Mouse (Mus musculus): Measurements from ENCODE around the gene Khdrbs1.

DNA sequence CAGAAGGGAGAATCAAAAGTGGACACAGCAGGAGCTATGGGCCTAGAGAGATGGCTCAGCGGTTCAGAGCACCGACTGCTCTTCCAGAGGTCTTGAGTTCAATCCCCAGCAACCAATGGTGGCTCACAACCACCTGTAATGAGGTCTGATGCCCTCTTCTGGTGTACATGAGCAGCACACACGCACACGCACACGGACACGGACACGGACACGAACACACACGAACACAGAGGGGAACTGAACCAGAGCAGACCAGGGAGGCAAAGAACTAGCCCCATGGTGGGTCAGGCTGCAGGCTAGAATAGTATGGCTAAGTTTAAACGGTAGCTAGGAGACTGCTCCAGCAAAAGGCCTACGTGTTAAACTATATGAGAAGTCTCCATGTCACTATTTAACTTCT is 60.3 kb downstream of the Khdrbs1 start:
- TF ChIP-seq TAL1 (IDR thresholded peaks at IDR 0.05; ENCODE audit: low read length): no peak
- TF ChIP-seq GATA1 (IDR thresholded peaks at IDR 0.05; ENCODE audit: low read length): no peak

All from erythroblast, embryonic 14.5 days (primary cell).